Mouse (Mus musculus) liver (tissue): ENCODE data around the gene Mrpl20.
A peak's percentile ranks its signal among the peaks of the same experiment; 100 is the strongest.

Experiments used
- DNase-seq: peaks from one replicate; pipeline ENCODE4 v3.0.0-alpha.2; 2020; ENCODE audit warnings: mixed read lengths

Gene Mrpl20

GRCm38 (mm10) chr4:155802741-155803339, at the start of gene Mrpl20:
Mrpl20 (plus strand) TSS chr4:155802878.
- peak; percentile 48 for DNase-seq

GRCm38 (mm10) chr4:155757011-155757410, 45.7 kb upstream of the Mrpl20 start:
- no peak for DNase-seq

GRCm38 (mm10) chr4:155759862-155760612, 42.6 kb upstream of the Mrpl20 start:
- peak; percentile 49 for DNase-seq

GRCm38 (mm10) chr4:155760613-155761355, 41.9 kb upstream of the Mrpl20 start, which contains the start of gene Atad3a:
Atad3a (minus strand) TSS chr4:155761093.
- DNase-seq: peak; percentile 97

- DNase-seq: no peak
Observed at GRCm38 (mm10) chr4:155761356-155762099, 41.1 kb upstream of the Mrpl20 start.

GRCm38 (mm10) chr4:155762357-155762756, 40.3 kb upstream of the Mrpl20 start:
- DNase-seq: no peak

- no peak for DNase-seq
Observed at GRCm38 (mm10) chr4:155769496-155769879, 33.2 kb upstream of the Mrpl20 start.

- DNase-seq: peak; percentile 91
Observed at GRCm38 (mm10) chr4:155769880-155770512, 32.7 kb upstream of the Mrpl20 start.

- DNase-seq: no peak
Observed at GRCm38 (mm10) chr4:155770626-155771025, 32.1 kb upstream of the Mrpl20 start.

- no peak for DNase-seq
Observed at GRCm38 (mm10) chr4:155771706-155772105, 31.0 kb upstream of the Mrpl20 start.

GRCm38 (mm10) chr4:155772786-155773185, 29.9 kb upstream of the Mrpl20 start:
- DNase-seq: no peak

- DNase-seq: no peak
Observed at GRCm38 (mm10) chr4:155773335-155774078, 29.2 kb upstream of the Mrpl20 start.

- DNase-seq: peak; percentile 91
Observed at GRCm38 (mm10) chr4:155774280-155774754, 28.4 kb upstream of the Mrpl20 start, which contains the start of gene Vwa1. Vwa1 (minus strand) TSS chr4:155774698.

GRCm38 (mm10) chr4:155774971-155775740, 27.5 kb upstream of the Mrpl20 start:
- no peak for DNase-seq

GRCm38 (mm10) chr4:155775855-155776254, 26.8 kb upstream of the Mrpl20 start:
- no peak for DNase-seq

GRCm38 (mm10) chr4:155776704-155777335, 25.9 kb upstream of the Mrpl20 start:
- no peak for DNase-seq

- no peak for DNase-seq
Observed at GRCm38 (mm10) chr4:155777816-155778215, 24.9 kb upstream of the Mrpl20 start.

GRCm38 (mm10) chr4:155779498-155779897, 23.2 kb upstream of the Mrpl20 start:
- no peak for DNase-seq

- no peak for DNase-seq
Observed at GRCm38 (mm10) chr4:155780895-155781294, 21.8 kb upstream of the Mrpl20 start.

- no peak for DNase-seq
Observed at GRCm38 (mm10) chr4:155783486-155784080, 19.1 kb upstream of the Mrpl20 start.
